Mouse (Mus musculus): ENCODE measurements at regions not wholly inside any gene's neighbourhood (a gene's known extent, or its start where the extent isn't known, plus 50 kb on each side); places are given as distances from the start of the nearest gene placed in this dataset.

- no peak for DNase-seq
Observed at GRCm38 (mm10) chrX:10770575-10770974, 55.8 kb downstream of the Mid1ip1 start.

- DNase-seq: no peak
Observed at GRCm38 (mm10) chrX:10775714-10776515, 61.1 kb downstream of the Mid1ip1 start.

GRCm38 (mm10) chrX:10776516-10776818 lies 61.7 kb downstream of the Mid1ip1 start:
- DNase-seq: no peak

GRCm38 (mm10) chrX:10778014-10778413 lies 63.2 kb downstream of the Mid1ip1 start:
- DNase-seq: no peak

GRCm38 (mm10) chrX:10786359-10786758 lies 71.5 kb downstream of the Mid1ip1 start:
- DNase-seq: no peak

GRCm38 (mm10) chrX:10787057-10787456 lies 72.2 kb downstream of the Mid1ip1 start:
- no peak for DNase-seq

- DNase-seq: peak; percentile 94
Observed at GRCm38 (mm10) chrX:10820313-10820920, 105.6 kb downstream of the Mid1ip1 start.

GRCm38 (mm10) chrX:10833681-10834080 lies 118.9 kb downstream of the Mid1ip1 start:
- no peak for DNase-seq

- peak; percentile 90 for DNase-seq
Observed at GRCm38 (mm10) chrX:10857089-10857488, 142.3 kb downstream of the Mid1ip1 start.

- peak; percentile 87 for DNase-seq
Observed at GRCm38 (mm10) chrX:10857668-10858067, 142.9 kb downstream of the Mid1ip1 start.

- DNase-seq: peak; percentile 94
Observed at GRCm38 (mm10) chrX:10871613-10872012, 156.8 kb downstream of the Mid1ip1 start.

GRCm38 (mm10) chrX:10877856-10878255 lies 163.0 kb downstream of the Mid1ip1 start:
- no peak for DNase-seq

GRCm38 (mm10) chrX:10878922-10879321 lies 164.1 kb downstream of the Mid1ip1 start:
- peak; percentile 93 for DNase-seq

- DNase-seq: no peak
Observed at GRCm38 (mm10) chrX:10883729-10884464, 169.1 kb downstream of the Mid1ip1 start.

- no peak for DNase-seq
Observed at GRCm38 (mm10) chrX:10892815-10893214, 178.0 kb downstream of the Mid1ip1 start.

GRCm38 (mm10) chrX:10896193-10896955 lies 181.6 kb downstream of the Mid1ip1 start:
- DNase-seq: no peak

- no peak for DNase-seq
Observed at GRCm38 (mm10) chrX:10902686-10903085, 187.9 kb downstream of the Mid1ip1 start.

- peak; percentile 96 for DNase-seq
Observed at GRCm38 (mm10) chrX:10904072-10904471, 189.3 kb downstream of the Mid1ip1 start.

GRCm38 (mm10) chrX:10904889-10905288 lies 190.1 kb downstream of the Mid1ip1 start:
- no peak for DNase-seq

- no peak for DNase-seq
Observed at GRCm38 (mm10) chrX:10911127-10912061, 196.6 kb downstream of the Mid1ip1 start.
